Mouse (Mus musculus) G1E-ER4 (cell line): ENCODE results near the gene Defb46. TPM values are rescaled to one million over a fixed set of nuclear protein-coding genes. Genes with fewer than 3 reads are reported as not detected.

Source experiments
- GATA1 ChIP-seq: IDR thresholded peaks from one replicate; pipeline ENCODE4 v1.8.0; 2012; ENCODE audit warnings: low read length, inconsistent platforms
- polyA plus RNA-seq: library from polyadenylated mRNA; stranded (reverse); fragments of >175 nt; gene quantifications from 2 replicates; pipeline ENCODE4 v1.2.3, GENCODE M21; 2012

The Defb46 gene
- polyA plus RNA-seq: not detected in 2 replicates

- TF ChIP-seq GATA1: no peak
Observed at GRCm38 (mm10) chr8:19239616-19240015, at the start of gene Defb46. Gene Defb46 (plus strand): TSS chr8:19239916.

GRCm38 (mm10) chr8:19225161-19225560, 14.6 kb upstream of the Defb46 start, which contains the start of gene Defb6:
Gene Defb6 (plus strand): TSS chr8:19225478.
- TF ChIP-seq GATA1: no peak

GRCm38 (mm10) chr8:19238101-19238500, 1.6 kb upstream of the Defb46 start:
- TF ChIP-seq GATA1: no peak

GRCm38 (mm10) chr8:19247280-19247679, 7.6 kb downstream of the Defb46 start, which contains the start of gene Defb5:
Gene Defb5 (plus strand): TSS chr8:19247580.
- TF ChIP-seq GATA1: no peak

GRCm38 (mm10) chr8:19258136-19258535, 18.4 kb downstream of the Defb46 start:
- no peak for TF ChIP-seq GATA1

GRCm38 (mm10) chr8:19259667-19260066, 20.0 kb downstream of the Defb46 start:
- TF ChIP-seq GATA1: no peak

Other genes starting within 250 kb of the Defb46 start
- gene Defb37, start 248.9 kb upstream of the Defb46 start, polyA plus RNA-seq: not detected in 2 replicates
- not detected in 2 replicates for gene Defb38, start 213.3 kb upstream of the Defb46 start, polyA plus RNA-seq
- gene Defb39, start 175.1 kb upstream of the Defb46 start, polyA plus RNA-seq: not detected in 2 replicates
- not detected in 2 replicates for gene Defb12, start 125.1 kb upstream of the Defb46 start, polyA plus RNA-seq
- gene Defb34, start 116.2 kb upstream of the Defb46 start, polyA plus RNA-seq: not detected in 2 replicates
- not detected in 2 replicates for gene Gm45826, start 99.1 kb upstream of the Defb46 start, polyA plus RNA-seq
- not detected in 2 replicates for gene Defb14, start 45.6 kb upstream of the Defb46 start, polyA plus RNA-seq
- gene Defb4, start 41.2 kb upstream of the Defb46 start, polyA plus RNA-seq: not detected in 2 replicates
- gene Defb6, start 14.4 kb upstream of the Defb46 start, polyA plus RNA-seq: not detected in 2 replicates
- not detected in 2 replicates for gene Defb5, start 7.7 kb downstream of the Defb46 start, polyA plus RNA-seq
- gene Defb3, start 53.4 kb downstream of the Defb46 start, polyA plus RNA-seq: not detected in 2 replicates
- gene Defb8, start 207.7 kb downstream of the Defb46 start, polyA plus RNA-seq: not detected in 2 replicates